Mouse (Mus musculus): ENCODE data around the gene Adcy4. TPM values are rescaled to one million over a fixed set of nuclear protein-coding genes. Genes with fewer than 3 reads are reported as not detected.

Adcy4 gene
- total RNA-seq, 2 experiments from 2014 or later: 6.7 to 9.0 TPM

- peak; percentile 89 for DNase-seq (ENCODE audit: low spot score in 2 of 2)
These were observed 23.7 kb downstream of the Adcy4 start for GRCm38 (mm10) chr14:55760156-55760555.

GRCm38 (mm10) chr14:55758363-55758784, 25.5 kb downstream of the Adcy4 start, which contains the start of gene Cideb:
Gene Cideb, minus strand, starts transcription at chr14:55758458.
- DNase-seq (ENCODE audit: low spot score in 2 of 2): peak; percentile 50 to 56

- DNase-seq (ENCODE audit: low spot score in 2 of 2): no peak
These were observed 26.3 kb downstream of the Adcy4 start for GRCm38 (mm10) chr14:55757566-55757965.

- no peak for DNase-seq (ENCODE audit: low spot score in 2 of 2)
These were observed 36.6 kb downstream of the Adcy4 start for GRCm38 (mm10) chr14:55747051-55747847.

GRCm38 (mm10) chr14:55745861-55746237, 38.0 kb downstream of the Adcy4 start:
- DNase-seq (ENCODE audit: low spot score in 2 of 2): no peak

GRCm38 (mm10) chr14:55745180-55745860, 38.6 kb downstream of the Adcy4 start, which contains the start of the genes Dhrs1 and Nop9:
Gene Dhrs1, minus strand, starts transcription at chr14:55745690.
Gene Nop9, plus strand, starts transcription at chr14:55745693.
- peak; percentile 84 to 87 for DNase-seq (ENCODE audit: low spot score in 2 of 2)

- DNase-seq (ENCODE audit: low spot score in 2 of 2): peak; percentile 92 to 93
These were observed 40.2 kb downstream of the Adcy4 start for GRCm38 (mm10) chr14:55743711-55744110.

GRCm38 (mm10) chr14:55737086-55737687, 46.7 kb downstream of the Adcy4 start:
- no peak for DNase-seq (ENCODE audit: low spot score in 2 of 2)

GRCm38 (mm10) chr14:55735758-55736157, 48.1 kb downstream of the Adcy4 start:
- DNase-seq (ENCODE audit: low spot score in 2 of 2): no peak

- DNase-seq (ENCODE audit: low spot score in 2 of 2): no peak
These were observed 48.6 kb downstream of the Adcy4 start for GRCm38 (mm10) chr14:55735334-55735733.

GRCm38 (mm10) chr14:55734869-55735268, 49.0 kb downstream of the Adcy4 start:
- no peak for DNase-seq (ENCODE audit: low spot score in 2 of 2)

- DNase-seq (ENCODE audit: low spot score in 2 of 2): no peak
These were observed 50.0 kb downstream of the Adcy4 start for GRCm38 (mm10) chr14:55733889-55734288.

GRCm38 (mm10) chr14:55730531-55731032, 53.3 kb downstream of the Adcy4 start:
- DNase-seq (ENCODE audit: low spot score in 2 of 2): peak in 1 of 2 experiments; percentile 30

GRCm38 (mm10) chr14:55730116-55730515, 53.8 kb downstream of the Adcy4 start:
- DNase-seq (ENCODE audit: low spot score in 2 of 2): peak in 1 of 2 experiments; percentile 43

- no peak for DNase-seq (ENCODE audit: low spot score in 2 of 2)
These were observed 55.8 kb downstream of the Adcy4 start for GRCm38 (mm10) chr14:55727889-55728685.

- no peak for DNase-seq (ENCODE audit: low spot score in 2 of 2)
These were observed 57.6 kb downstream of the Adcy4 start for GRCm38 (mm10) chr14:55726261-55726660.

- DNase-seq (ENCODE audit: low spot score in 2 of 2): no peak
These were observed 59.5 kb downstream of the Adcy4 start for GRCm38 (mm10) chr14:55724411-55724871.

- no peak for DNase-seq (ENCODE audit: low spot score in 2 of 2)
These were observed 60.5 kb downstream of the Adcy4 start for GRCm38 (mm10) chr14:55723433-55723832.

- DNase-seq (ENCODE audit: low spot score in 2 of 2): peak in 1 of 2 experiments; percentile 15
These were observed 61.4 kb downstream of the Adcy4 start for GRCm38 (mm10) chr14:55722438-55722945.

- peak; percentile 92 to 95 for DNase-seq (ENCODE audit: low spot score in 2 of 2)
These were observed 62.0 kb downstream of the Adcy4 start, which contains the start of gene Rabggta for GRCm38 (mm10) chr14:55721700-55722437. Gene Rabggta, minus strand, starts transcription at chr14:55722263.

Measured in layer of hippocampus, postnatal 10 days (tissue).